ENCODE assay signal across 7 mouse cellular contexts in the genomic region with DNA sequence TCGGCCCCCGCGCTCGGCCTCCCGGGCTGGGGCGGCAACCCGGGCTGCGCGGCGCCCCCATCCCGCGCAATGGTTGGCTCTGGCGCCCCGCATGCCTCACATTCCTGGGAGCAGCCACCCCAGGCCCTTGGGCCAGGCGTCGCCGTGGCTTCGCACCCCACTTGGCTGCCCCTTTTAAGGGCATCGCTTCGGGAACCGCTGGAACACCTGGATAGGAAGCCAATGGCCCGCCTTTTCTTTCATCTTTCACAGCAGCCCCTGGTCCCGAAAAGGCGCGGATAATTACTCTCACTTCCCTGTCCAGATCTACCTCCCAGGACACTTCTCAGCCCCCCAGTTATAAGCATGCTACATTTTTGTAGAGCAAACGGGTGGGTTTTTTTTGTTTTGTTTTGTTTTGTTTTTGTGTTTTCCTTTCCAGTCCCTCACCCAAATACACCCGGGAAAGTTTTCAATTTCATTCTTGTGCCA.
DNase-seq lines count a peak whose midpoint lies in the region; ATAC-seq and TF ChIP-seq lines count a peak whose summit lies in the region.

No protein-coding gene starts in this region.

- no peaks in the 10 kb centered on the region for H3K9me3 ChIP-seq in lung, postnatal 0 days (ENCODE audit: low read length)
- no peaks in the 10 kb centered on the region for H3K9me3 ChIP-seq in embryonic facial prominence, embryonic 10.5 days
- no peaks in the 10 kb centered on the region for H3K9me3 ChIP-seq in hindbrain, embryonic 14.5 days (ENCODE audit: control insufficient read depth, low read length)
- H3K9me3 ChIP-seq in midbrain, embryonic 16.5 days (replicated peaks; ENCODE audit: control insufficient read depth, low read length, poor library complexity, severe bottlenecking), result no peaks in the 10 kb centered on the region

- peak overlapping the region; percentile 97 for H3K4me3 ChIP-seq in lung, postnatal 0 days (ENCODE audit: low read depth, low read length)
- peak overlapping the region; percentile 87 for H3K4me3 ChIP-seq in embryonic facial prominence, embryonic 10.5 days
- H3K4me3 ChIP-seq in hindbrain, embryonic 14.5 days (replicated peaks; ENCODE audit: low read length), result peak overlapping the region; percentile 79
- peak overlapping the region; percentile 60 for H3K4me3 ChIP-seq in midbrain, embryonic 16.5 days (ENCODE audit: low read depth, low read length)

- H3K27me3 ChIP-seq in lung, postnatal 0 days (replicated peaks; ENCODE audit: insufficient read depth, low read length), result no peaks in the 10 kb centered on the region
- H3K27me3 ChIP-seq in embryonic facial prominence, embryonic 10.5 days (replicated peaks; ENCODE audit: low read depth, poor library complexity, severe bottlenecking), result peaks cover 24% of the 10 kb centered on the region
- H3K27me3 ChIP-seq in hindbrain, embryonic 14.5 days (ENCODE audit: control insufficient read depth, insufficient read depth, low read length), result peaks cover 4% of the 10 kb centered on the region; the same call in 1 of the 2 replicates
- H3K27me3 ChIP-seq in midbrain, embryonic 16.5 days (ENCODE audit: control insufficient read depth, insufficient read depth, low read depth, low read length), result peaks cover 8% of the 10 kb centered on the region

- WGBS in lung, postnatal 0 days, result 3% methylated on average over 22 of the region's 27 CpGs
- WGBS in embryonic facial prominence, embryonic 10.5 days, result under 1% methylated on average over 26 of the region's 27 CpGs
- 2% methylated on average over 18 of the region's 27 CpGs for WGBS in hindbrain, embryonic 14.5 days
- WGBS in midbrain, embryonic 16.5 days, result under 1% methylated on average over 22 of the region's 27 CpGs

- H3K4me1 ChIP-seq in lung, postnatal 0 days (ENCODE audit: insufficient read depth, low read depth, low read length), result peaks cover 15% of the 10 kb centered on the region
- peaks cover 62% of the 10 kb centered on the region for H3K4me1 ChIP-seq in embryonic facial prominence, embryonic 10.5 days
- H3K4me1 ChIP-seq in hindbrain, embryonic 14.5 days (replicated peaks; ENCODE audit: control insufficient read depth, insufficient read depth, low read length), result peaks cover 34% of the 10 kb centered on the region
- peaks cover 7% of the 10 kb centered on the region for H3K4me1 ChIP-seq in midbrain, embryonic 16.5 days (ENCODE audit: control insufficient read depth, insufficient read depth, low read length)

- DNase-seq in lung, postnatal 0 days (ENCODE audit: low spot score), result no peak
- DNase-seq in lung, postnatal 10 days, result no peak
- DNase-seq in embryonic facial prominence, embryonic 10.5 days (ENCODE audit: low spot score), result no peak
- DNase-seq in hindbrain, embryonic 14.5 days (ENCODE audit: low spot score), result no peak
- no peak for DNase-seq in spleen, postnatal 4 days (ENCODE audit: low spot score in 2 of 2)

- ATAC-seq in lung, postnatal 0 days, result no peak
- no peak for ATAC-seq in hindbrain, embryonic 14.5 days (ENCODE audit: low FRiP score)
- ATAC-seq in midbrain, embryonic 16.5 days, result peak; percentile 71; the same call in 1 of the 2 replicates
- no peak for ATAC-seq in CD4-positive, CD25-positive, alpha-beta regulatory T cell, adult 4 months

- H3K4me2 ChIP-seq in lung, postnatal 0 days (replicated peaks; ENCODE audit: low read depth, low read length), result peak overlapping the region; percentile 84
- H3K4me2 ChIP-seq in hindbrain, embryonic 14.5 days (replicated peaks), result peak overlapping the region; percentile 90
- H3K4me2 ChIP-seq in midbrain, embryonic 16.5 days (ENCODE audit: low read length), result peak overlapping the region; percentile 86

- no peak for TF ChIP-seq EP300 in lung, postnatal 0 days (IDR thresholded peaks at IDR 0.05)

- peak overlapping the region; percentile 99 for H3K27ac ChIP-seq in lung, postnatal 0 days (ENCODE audit: low read length)
- peak overlapping the region; percentile 96 for H3K27ac ChIP-seq in embryonic facial prominence, embryonic 10.5 days (replicated peaks)
- H3K27ac ChIP-seq in hindbrain, embryonic 14.5 days, result peak overlapping the region; percentile 86
- H3K27ac ChIP-seq in midbrain, embryonic 16.5 days (ENCODE audit: low read length), result peak overlapping the region; percentile 34

- H3K36me3 ChIP-seq in lung, postnatal 0 days (ENCODE audit: insufficient read depth, low read length), result no peaks in the 10 kb centered on the region
- peaks cover 6% of the 10 kb centered on the region for H3K36me3 ChIP-seq in embryonic facial prominence, embryonic 10.5 days (replicated peaks)
- no peaks in the 10 kb centered on the region for H3K36me3 ChIP-seq in hindbrain, embryonic 14.5 days (replicated peaks; ENCODE audit: control insufficient read depth, insufficient read depth)
- no peaks in the 10 kb centered on the region for H3K36me3 ChIP-seq in midbrain, embryonic 16.5 days (ENCODE audit: control insufficient read depth, insufficient read depth, low read length)

- TF ChIP-seq CTCF in lung, postnatal 0 days (IDR thresholded peaks at IDR 0.05), result no peak

- peak overlapping the region; percentile 97 for H3K9ac ChIP-seq in lung, postnatal 0 days (replicated peaks; ENCODE audit: low read depth)
- peak overlapping the region; percentile 90 for H3K9ac ChIP-seq in hindbrain, embryonic 14.5 days
- peak overlapping the region; percentile 70 for H3K9ac ChIP-seq in midbrain, embryonic 16.5 days (ENCODE audit: low read depth, low read length)

Comparison
In these comparisons a context has a peak if more than half of its experiments do, and no peak if none do; other contexts are left out.
1. H3K27ac ChIP-seq: peak in every context shown above with its lines; median percentile 99 in lung, postnatal 0 days; 96 in embryonic facial prominence, embryonic 10.5 days; 86 in hindbrain, embryonic 14.5 days; 34 in midbrain, embryonic 16.5 days.